ENCODE assay signal across 27 mouse cellular contexts in the genomic region with DNA sequence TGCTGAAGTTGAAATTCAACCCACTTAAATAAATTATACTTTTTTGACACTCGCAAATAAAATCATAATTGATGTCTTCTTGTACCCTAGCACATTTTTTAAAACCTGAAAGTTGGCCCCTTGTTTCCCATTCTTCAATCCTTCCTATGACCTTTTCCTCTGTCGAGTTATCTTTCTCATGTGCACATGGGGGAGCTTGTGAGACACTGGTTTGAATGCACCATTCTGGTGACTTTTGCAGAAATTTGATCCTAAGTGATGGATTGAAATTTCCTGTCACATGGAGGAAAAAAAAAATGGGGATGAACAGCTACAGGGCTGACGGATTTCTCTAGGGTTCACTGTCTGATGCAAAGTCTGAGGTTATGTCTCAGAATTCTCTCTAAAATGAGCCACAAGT.
DNase-seq lines count a peak whose midpoint lies in the region; ATAC-seq and TF ChIP-seq lines count a peak whose summit lies in the region.
"Had no signal": no experiment of that assay in that cellular context is flagged by ENCODE, and none has a peak within 500 bp of the region (broad histone marks: within the 10 kb centered on the region; RNA-seq: fewer than 3 reads in every experiment).

No protein-coding gene starts in this region.

- H3K4me2 ChIP-seq in kidney, postnatal 0 days (ENCODE audit: low read length): no peak overlapping the region
- no peak overlapping the region for H3K4me2 ChIP-seq in midbrain, postnatal 0 days (ENCODE audit: low read depth, low read length, poor library complexity, severe bottlenecking)
- H3K4me2 ChIP-seq in stomach, postnatal 0 days (replicated peaks; ENCODE audit: low read depth): no peak overlapping the region
- H3K4me2 ChIP-seq: embryonic facial prominence, embryonic 13.5 days; forebrain, embryonic 13.5 days; heart, embryonic 12.5 days; limb, embryonic 15.5 days; midbrain, embryonic 13.5 days; neural tube, embryonic 12.5 days had no signal

- H3K27ac ChIP-seq in kidney, postnatal 0 days: no peak overlapping the region
- no peak overlapping the region for H3K27ac ChIP-seq in midbrain, postnatal 0 days (ENCODE audit: low read depth, low read length)
- H3K27ac ChIP-seq in midbrain, embryonic 10.5 days (replicated peaks): no peak overlapping the region
- no peak overlapping the region for H3K27ac ChIP-seq in stomach, postnatal 0 days (replicated peaks)
- H3K27ac ChIP-seq: embryonic facial prominence, embryonic 13.5 days; forebrain, embryonic 13.5 days; limb, embryonic 15.5 days; liver, embryonic 14.5 days; midbrain, embryonic 13.5 days; neural tube, embryonic 12.5 days had no signal

- ATAC-seq in kidney, postnatal 0 days (replicated peaks; ENCODE audit: low FRiP score, low read depth): no peak
- no peak for ATAC-seq in midbrain, postnatal 0 days (ENCODE audit: low FRiP score)
- ATAC-seq in stomach, postnatal 0 days (ENCODE audit: low FRiP score, low TSS enrichment): no peak
- ATAC-seq: activated CD4-positive, CD25-positive, alpha-beta regulatory T cell, adult 4 months; forebrain, embryonic 13.5 days; midbrain, embryonic 13.5 days had no signal

- H3K9me3 ChIP-seq in kidney, postnatal 0 days (replicated peaks; ENCODE audit: low read length): no peaks in the 10 kb centered on the region
- H3K9me3 ChIP-seq in midbrain, postnatal 0 days (ENCODE audit: low read length): no peaks in the 10 kb centered on the region
- H3K9me3 ChIP-seq in midbrain, embryonic 10.5 days (replicated peaks): no peaks in the 10 kb centered on the region
- H3K9me3 ChIP-seq in stomach, postnatal 0 days (ENCODE audit: control insufficient read depth, low read length): no peaks in the 10 kb centered on the region
- H3K9me3 ChIP-seq: embryonic facial prominence, embryonic 13.5 days; forebrain, embryonic 13.5 days; G1E; heart, embryonic 12.5 days; limb, embryonic 15.5 days; midbrain, embryonic 13.5 days; neural tube, embryonic 12.5 days had no signal

- no peaks in the 10 kb centered on the region for H3K36me3 ChIP-seq in kidney, postnatal 0 days (ENCODE audit: insufficient read depth, low read length)
- no peaks in the 10 kb centered on the region for H3K36me3 ChIP-seq in midbrain, postnatal 0 days (ENCODE audit: insufficient read depth, low read length)
- H3K36me3 ChIP-seq in midbrain, embryonic 10.5 days: no peaks in the 10 kb centered on the region
- H3K36me3 ChIP-seq in stomach, postnatal 0 days (ENCODE audit: control insufficient read depth, insufficient read depth, low read length): no peaks in the 10 kb centered on the region
- H3K36me3 ChIP-seq: embryonic facial prominence, embryonic 13.5 days; G1E; heart, embryonic 12.5 days; limb, embryonic 15.5 days; midbrain, embryonic 13.5 days; neural tube, embryonic 12.5 days had no signal

- TF ChIP-seq EP300 in stomach, postnatal 0 days (optimal IDR thresholded peaks at IDR 0.05): no peak

- no peak overlapping the region for H3K9ac ChIP-seq in kidney, postnatal 0 days (ENCODE audit: low read depth, low read length)
- H3K9ac ChIP-seq in midbrain, postnatal 0 days (replicated peaks; ENCODE audit: low read length, poor library complexity, severe bottlenecking): no peak overlapping the region
- no peak overlapping the region for H3K9ac ChIP-seq in stomach, postnatal 0 days (ENCODE audit: low read length)
- H3K9ac ChIP-seq: embryonic facial prominence, embryonic 13.5 days; forebrain, embryonic 13.5 days; heart, embryonic 12.5 days; limb, embryonic 15.5 days; liver, embryonic 14.5 days; midbrain, embryonic 13.5 days; neural tube, embryonic 12.5 days had no signal

- peak; percentile 39; the same call in 1 of the 2 replicates for TF ChIP-seq CTCF in kidney, postnatal 0 days (IDR thresholded peaks at IDR 0.05; ENCODE audit: low read depth)
- peak; percentile 53 for TF ChIP-seq CTCF in midbrain, postnatal 0 days (IDR thresholded peaks at IDR 0.05)
- TF ChIP-seq CTCF in stomach, postnatal 0 days (IDR thresholded peaks at IDR 0.05; ENCODE audit: low read depth): peak; percentile 32; the same call in 1 of the 2 replicates

- no peaks in the 10 kb centered on the region for H3K4me1 ChIP-seq in kidney, postnatal 0 days (replicated peaks; ENCODE audit: insufficient read depth, low read length)
- H3K4me1 ChIP-seq in midbrain, postnatal 0 days (ENCODE audit: insufficient read depth, low read length): no peaks in the 10 kb centered on the region
- no peaks in the 10 kb centered on the region for H3K4me1 ChIP-seq in midbrain, embryonic 10.5 days
- no peaks in the 10 kb centered on the region for H3K4me1 ChIP-seq in stomach, postnatal 0 days (replicated peaks; ENCODE audit: control insufficient read depth, insufficient read depth)
- H3K4me1 ChIP-seq: embryonic facial prominence, embryonic 13.5 days; forebrain, embryonic 13.5 days; heart, embryonic 12.5 days; limb, embryonic 15.5 days; midbrain, embryonic 13.5 days; neural tube, embryonic 12.5 days had no signal

- no peaks in the 10 kb centered on the region for H3K27me3 ChIP-seq in kidney, postnatal 0 days (ENCODE audit: insufficient read depth, low read length)
- H3K27me3 ChIP-seq in midbrain, postnatal 0 days (ENCODE audit: insufficient read depth, low read length): no peaks in the 10 kb centered on the region
- H3K27me3 ChIP-seq in midbrain, embryonic 10.5 days (ENCODE audit: low read depth, poor library complexity, severe bottlenecking): no peaks in the 10 kb centered on the region
- H3K27me3 ChIP-seq in stomach, postnatal 0 days (ENCODE audit: control insufficient read depth, insufficient read depth, low read length): no peaks in the 10 kb centered on the region
- H3K27me3 ChIP-seq: embryonic facial prominence, embryonic 13.5 days; forebrain, embryonic 13.5 days; heart, embryonic 12.5 days; limb, embryonic 15.5 days; midbrain, embryonic 13.5 days; neural tube, embryonic 12.5 days had no signal

- DNase-seq in embryo, embryonic 10.5 days (ENCODE audit: low spot score): peak; percentile 5
- no peak for DNase-seq in embryo, embryonic 9.5 days (ENCODE audit: extremely low spot score)
- no peak for DNase-seq in kidney, postnatal 0 days (ENCODE audit: low spot score)
- DNase-seq in kidney, adult 11 months: no peak
- no peak for DNase-seq in midbrain, postnatal 0 days (ENCODE audit: low spot score)
- no peak for DNase-seq in midbrain, embryonic 10.5 days (ENCODE audit: low spot score)
- no peak for DNase-seq in stomach, postnatal 0 days (ENCODE audit: low spot score)
- DNase-seq in gastrocnemius, postnatal 36 days: no peak
- DNase-seq: adrenal gland, postnatal 10 days; cerebellum, adult 9-10 months; gastrocnemius, postnatal 10 days; heart, adult 18-20 months; heart, postnatal 10 days; kidney, adult 8-10 months; kidney, postnatal 25 days; left cerebral cortex, postnatal 4 days; right cerebral cortex, postnatal 25 days; thymus, postnatal 25 days had no signal

- WGBS in kidney, postnatal 0 days: 37% methylated on average over 3 of the region's 3 CpGs
- 72% methylated on average over 3 of the region's 3 CpGs for WGBS in midbrain, postnatal 0 days
- 81% methylated on average over 3 of the region's 3 CpGs for WGBS in midbrain, embryonic 10.5 days
- WGBS in stomach, postnatal 0 days: 50% methylated on average over 3 of the region's 3 CpGs

- intact Hi-C loops in gastrocnemius, postnatal 36 days (cut with DNase I): no loop called here

- no peak overlapping the region for H3K4me3 ChIP-seq in kidney, postnatal 0 days (replicated peaks; ENCODE audit: low read depth, low read length)
- no peak overlapping the region for H3K4me3 ChIP-seq in midbrain, postnatal 0 days (ENCODE audit: low read depth, low read length)
- H3K4me3 ChIP-seq in midbrain, embryonic 10.5 days: no peak overlapping the region
- no peak overlapping the region for H3K4me3 ChIP-seq in stomach, postnatal 0 days (ENCODE audit: low read depth, low read length)
- H3K4me3 ChIP-seq: embryonic facial prominence, embryonic 13.5 days; forebrain, embryonic 13.5 days; heart, embryonic 12.5 days; limb, embryonic 15.5 days; midbrain, embryonic 13.5 days; neural tube, embryonic 12.5 days had no signal
